Mouse (Mus musculus) olfactory bulb, adult 2 months (tissue): ENCODE results near the gene Mapk8ip3. TPM values are rescaled to one million over a fixed set of nuclear protein-coding genes. Genes with fewer than 3 reads are reported as not detected.

Source experiments
- H3K27ac ChIP-seq: fragments of 200-500 bp; 2 replicates; pipeline ENCODE4 v1.5.1; 2012; ENCODE audit warnings: low read depth, low read length; ENCODE audit not compliant: insufficient read depth
- H3K4me1 ChIP-seq: fragments of 200-500 bp; 2 replicates; pipeline ENCODE4 v1.6.1; 2012; ENCODE audit warnings: low read length; ENCODE audit not compliant: control insufficient read depth, insufficient read depth
- H3K4me3 ChIP-seq: fragments of 200-500 bp; 2 replicates; pipeline ENCODE4 v1.5.1; 2012; ENCODE audit warnings: mild to moderate bottlenecking, low read depth, low read length, moderate library complexity; ENCODE audit not compliant: insufficient read depth
- CTCF ChIP-seq: fragments of 200-500 bp; IDR thresholded peaks from 2 replicates; pipeline ENCODE4 v1.5.1; 2012; ENCODE audit warnings: low read depth, mild to moderate bottlenecking, low read length, moderate library complexity; ENCODE audit not compliant: insufficient read depth
- POLR2A ChIP-seq: fragments of 200-500 bp; IDR thresholded peaks from 2 replicates; pipeline ENCODE4 v1.6.1; 2012; ENCODE audit warnings: mild to moderate bottlenecking, low read depth, low read length, moderate library complexity; ENCODE audit not compliant: insufficient read depth
- WGBS: fragments of 180-500 bp; shearing (Covaris S2); methylation state at CpG from one replicate; pipeline ENCODE4 v1.1.7; 2018; 5-methylcytosine and 5-hydroxymethylcytosine counted together
- polyA plus RNA-seq: library from polyadenylated mRNA; stranded (reverse); fragments of >200 nt; gene quantifications from 2 replicates; pipeline ENCODE4 v1.2.4, GENCODE M21; 2012; ENCODE audit warnings: low replicate concordance; ENCODE audit not compliant: missing spikeins, insufficient read depth, insufficient read length

The Mapk8ip3 gene
- polyA plus RNA-seq, 1 experiment, result 307 TPM

DNA sequence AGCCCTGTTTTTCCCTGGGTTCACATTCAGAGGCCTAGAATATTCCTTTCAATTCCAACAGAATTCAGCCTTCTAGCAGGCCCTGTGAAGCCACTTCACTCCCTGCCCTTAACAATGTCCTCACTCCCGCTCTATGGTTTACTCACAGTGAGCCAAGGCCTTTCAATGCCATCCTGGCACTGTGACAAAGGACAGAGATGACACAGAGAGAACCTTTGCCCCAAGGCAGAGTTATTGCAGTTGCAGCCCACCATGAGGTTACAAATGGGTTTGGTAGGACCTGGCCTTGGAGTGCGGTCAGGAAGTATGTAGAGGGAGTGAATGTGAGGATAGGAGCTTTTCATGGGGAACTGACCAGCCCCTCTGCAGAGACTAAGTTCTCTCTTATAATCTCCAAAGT, 29.2 kb downstream of the Mapk8ip3 start:
- Histone ChIP-seq H3K4me1 (peaks cover 3% of the 10 kb centered on the region; the same call in 1 of the 2 replicates), H3K4me3 (no peak overlapping the region), H3K27ac (no peak overlapping the region)
- 80% methylated on average over 2 of the region's 2 CpGs for WGBS
- TF ChIP-seq POLR2A, result no peak
- TF ChIP-seq CTCF, result no peak

DNA sequence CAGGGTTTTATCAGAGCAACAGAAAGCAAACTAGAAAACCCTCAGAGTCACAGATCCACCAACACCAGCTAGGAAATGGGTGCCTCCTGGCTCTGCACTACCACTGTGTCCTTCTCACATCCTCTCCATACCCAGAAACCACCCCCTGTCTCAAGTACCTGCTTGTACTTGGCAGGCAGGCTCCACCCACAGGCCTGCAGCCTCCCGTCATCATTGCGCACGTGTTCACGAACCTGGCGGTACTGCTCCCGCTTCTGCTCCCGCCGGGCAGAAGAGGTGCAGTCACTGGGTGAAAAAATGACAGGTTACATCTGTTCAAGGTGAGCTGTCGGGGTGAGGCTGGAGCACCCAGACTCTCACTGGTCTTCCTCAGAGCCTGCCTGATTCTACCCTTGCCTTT, 33.0 kb downstream of the Mapk8ip3 start:
- Histone ChIP-seq H3K4me3 (no peak overlapping the region), H3K27ac (no peak overlapping the region), H3K4me1 (peaks cover under 1% of the 10 kb centered on the region; the same call in 1 of the 2 replicates)
- WGBS, result 89% methylated on average over 9 of the region's 9 CpGs
- TF ChIP-seq POLR2A (no peak), CTCF (no peak)

DNA sequence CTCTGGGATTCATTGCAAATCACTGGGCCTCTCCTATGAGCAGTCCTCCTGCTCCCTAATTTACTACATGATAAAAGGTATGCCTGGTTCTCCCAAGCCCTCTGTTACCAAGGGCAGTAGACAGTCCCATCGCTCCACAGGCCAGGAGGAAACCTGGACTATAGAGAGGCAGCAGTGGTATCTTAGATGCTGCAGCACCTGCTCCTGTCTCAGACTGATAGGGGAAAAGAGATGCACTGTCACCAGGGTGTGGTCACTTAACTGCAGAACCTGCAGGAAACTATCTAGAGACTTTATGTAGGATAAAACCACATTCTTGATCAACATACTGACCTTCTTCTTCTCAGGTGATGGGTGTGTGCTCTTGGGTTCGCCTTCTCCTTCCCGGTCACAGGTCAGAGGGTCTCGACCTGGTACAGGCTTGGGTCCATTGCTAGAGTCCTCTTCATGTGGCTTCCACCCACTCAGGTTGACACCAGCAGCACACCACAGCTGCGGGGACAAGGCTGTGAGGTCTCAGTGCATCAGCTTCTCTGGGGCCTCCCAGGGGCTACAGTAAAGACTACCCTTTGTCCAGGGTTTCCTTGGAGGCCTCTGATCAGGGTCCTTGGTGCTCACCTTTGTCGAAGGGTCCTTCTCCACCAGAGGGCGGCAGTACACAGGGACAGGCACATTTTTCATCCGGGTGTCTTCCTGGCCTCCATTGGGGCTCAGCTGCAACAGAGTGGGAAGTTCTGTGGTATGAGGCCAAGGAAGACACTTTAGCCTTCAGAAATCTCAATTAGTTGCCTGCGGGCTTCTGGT, 33.9 kb downstream of the Mapk8ip3 start:
- Histone ChIP-seq H3K4me3 (no peak overlapping the region), H3K27ac (no peak overlapping the region), H3K4me1 (peaks cover 9% of the 10 kb centered on the region)
- TF ChIP-seq POLR2A (no peak), CTCF (no peak)
- 67% methylated on average over 9 of the region's 9 CpGs for WGBS

DNA sequence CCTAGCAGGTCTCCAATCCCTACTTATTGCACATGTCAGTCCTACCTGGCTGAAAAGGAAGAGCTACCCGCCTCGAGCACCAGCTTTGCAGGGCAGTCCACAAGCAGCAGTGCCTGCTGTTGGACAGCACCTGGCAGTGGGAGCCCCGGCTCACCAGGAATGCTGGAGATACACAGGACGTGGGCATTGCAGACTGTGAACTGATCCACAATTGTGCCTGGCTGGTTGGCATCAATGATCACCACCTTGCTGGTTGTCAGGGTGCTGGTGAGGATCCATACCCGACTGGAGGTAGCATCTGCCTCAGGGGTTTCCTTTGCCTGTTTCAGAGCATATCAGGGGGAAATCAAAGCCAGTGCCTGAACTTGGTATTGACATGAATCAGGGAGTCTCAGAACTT, 34.7 kb downstream of the Mapk8ip3 start:
- 94% methylated on average over 5 of the region's 5 CpGs for WGBS
- H3K4me1 ChIP-seq, result peaks cover 15% of the 10 kb centered on the region
- H3K4me3 ChIP-seq, result no peak overlapping the region
- H3K27ac ChIP-seq, result no peak overlapping the region
- TF ChIP-seq POLR2A (no peak), CTCF (no peak)

DNA sequence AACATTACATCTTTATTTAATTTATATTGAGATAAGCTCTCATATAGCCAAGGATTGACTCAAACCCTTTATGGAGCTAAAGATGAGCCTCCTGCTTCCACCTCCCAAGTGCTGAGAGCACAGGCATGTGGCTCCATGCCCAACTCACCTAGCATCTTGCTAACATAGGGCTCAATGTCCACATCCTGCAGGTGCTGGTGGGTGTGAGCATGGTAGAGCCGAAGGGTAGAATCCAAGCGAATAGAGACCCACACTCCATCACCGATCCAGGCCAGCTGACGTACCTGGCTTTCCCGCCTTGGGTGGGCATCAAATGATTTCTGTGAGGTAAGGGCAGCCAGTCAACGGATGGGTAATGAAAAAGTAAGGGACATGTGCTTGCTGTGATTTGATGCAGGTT, 36.8 kb downstream of the Mapk8ip3 start:
- Histone ChIP-seq H3K27ac (no peak overlapping the region), H3K4me3 (no peak overlapping the region), H3K4me1 (peaks cover 27% of the 10 kb centered on the region)
- 97% methylated on average over 6 of the region's 6 CpGs for WGBS
- TF ChIP-seq CTCF (no peak), POLR2A (no peak)

DNA sequence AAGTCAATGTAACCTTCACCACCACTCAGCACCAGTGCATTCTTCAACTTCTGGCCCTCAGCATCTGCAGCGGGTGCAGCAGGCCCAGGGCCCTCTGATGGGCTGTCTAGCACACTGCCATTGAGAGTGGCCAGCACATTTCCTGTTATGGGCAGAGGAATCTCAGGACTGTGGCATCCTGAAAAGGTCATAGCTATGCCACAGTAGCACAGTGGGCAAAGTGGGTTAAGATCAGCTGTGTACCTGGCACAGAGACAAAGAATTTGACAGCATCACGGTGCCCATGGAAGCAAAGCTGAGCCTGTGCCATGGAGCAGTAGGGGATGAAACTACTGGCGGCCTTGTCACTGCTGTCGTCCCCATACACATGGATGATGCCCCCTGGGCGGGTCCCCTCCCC, 37.6 kb downstream of the Mapk8ip3 start:
- 47% methylated on average over 5 of the region's 5 CpGs for WGBS
- no peak overlapping the region for H3K27ac ChIP-seq
- H3K4me1 ChIP-seq, result peaks cover 27% of the 10 kb centered on the region
- no peak overlapping the region for H3K4me3 ChIP-seq
- TF ChIP-seq CTCF (no peak), POLR2A (no peak)

DNA sequence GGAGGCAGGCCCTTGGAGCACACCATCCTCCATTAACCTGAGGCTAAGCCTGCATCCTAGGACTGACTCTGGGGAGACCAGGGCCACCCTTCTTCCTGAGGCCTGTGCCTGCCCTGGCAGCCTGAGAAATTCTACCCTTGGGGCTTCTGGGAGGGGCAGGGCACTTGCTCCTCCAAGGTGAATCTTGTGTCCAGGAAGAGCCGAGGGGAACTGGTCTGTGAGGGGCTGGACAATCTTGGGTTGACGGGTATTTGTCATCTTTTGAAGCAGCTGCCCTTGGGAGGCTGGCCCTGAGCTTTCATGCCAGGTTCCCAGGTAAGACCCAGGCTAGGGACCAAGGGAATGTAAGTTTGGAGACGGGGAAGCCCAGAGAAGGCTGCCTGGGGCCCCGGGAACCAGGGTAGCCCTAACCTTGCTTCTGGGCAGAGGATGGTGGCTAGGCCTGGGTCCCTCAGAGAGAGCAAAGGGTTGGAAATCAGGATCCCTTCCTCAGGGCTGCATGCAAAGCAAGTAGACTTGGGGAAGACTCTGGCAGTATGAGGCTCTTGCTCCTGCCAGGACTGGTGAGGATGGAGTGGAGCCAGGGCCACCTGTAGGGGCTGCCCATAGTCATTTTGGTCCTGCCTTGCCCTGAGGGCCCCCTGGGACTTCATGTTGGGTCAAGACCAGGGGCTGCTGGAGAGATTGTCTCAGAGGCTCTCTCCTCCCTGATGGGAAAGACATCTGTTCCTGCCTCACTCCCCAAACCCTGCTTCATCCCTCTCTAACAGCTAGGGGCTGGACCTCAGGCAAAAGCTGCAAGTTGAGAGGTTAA, 38.5 kb downstream of the Mapk8ip3 start:
- Histone ChIP-seq H3K4me1 (peaks cover 33% of the 10 kb centered on the region), H3K27ac (no peak overlapping the region), H3K4me3 (no peak overlapping the region)
- no peak for TF ChIP-seq CTCF
- TF ChIP-seq POLR2A, result no peak
- 76% methylated on average over 4 of the region's 4 CpGs for WGBS

DNA sequence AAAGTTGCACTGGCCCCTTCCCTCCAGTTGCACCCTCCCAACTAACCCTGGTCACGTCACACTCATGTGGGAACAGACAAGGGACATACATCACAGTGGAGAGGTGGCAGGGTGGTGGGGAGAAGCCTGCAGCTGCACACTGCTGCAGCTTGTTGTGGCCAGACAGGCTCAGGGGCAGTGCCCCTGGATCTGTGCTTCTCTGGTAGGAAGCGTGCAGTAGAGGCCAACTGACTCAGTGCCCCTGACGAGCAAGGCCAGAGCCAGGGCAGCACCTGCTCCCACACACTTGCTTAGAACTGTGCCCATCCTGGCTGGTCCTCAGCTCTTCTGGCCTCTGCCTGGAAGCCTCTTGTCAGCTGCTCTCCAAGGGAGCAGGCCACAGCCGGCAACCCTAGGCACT, 39.2 kb downstream of the Mapk8ip3 start:
- no peak overlapping the region for H3K27ac ChIP-seq
- 53% methylated on average over 4 of the region's 4 CpGs for WGBS
- TF ChIP-seq POLR2A (no peak), CTCF (no peak)
- peaks cover 39% of the 10 kb centered on the region for H3K4me1 ChIP-seq
- H3K4me3 ChIP-seq, result no peak overlapping the region

DNA sequence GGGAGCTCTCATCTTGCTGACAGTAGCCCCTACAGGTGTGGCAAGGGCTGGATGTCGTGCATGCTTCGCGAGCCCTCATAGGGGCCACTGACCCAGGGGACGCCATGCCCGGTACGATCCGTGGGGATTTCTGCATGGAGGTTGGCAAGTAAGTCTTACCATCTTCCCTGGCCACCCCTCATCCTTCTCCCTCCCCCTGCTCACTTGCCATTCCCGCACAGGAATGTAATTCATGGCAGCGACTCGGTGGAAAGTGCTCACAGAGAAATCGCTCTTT, 39.8 kb downstream of the Mapk8ip3 start:
- WGBS, result 9% methylated on average over 11 of the region's 11 CpGs
- TF ChIP-seq POLR2A (no peak), CTCF (no peak)

More for the DNA sequence above, 39.8 kb downstream of the Mapk8ip3 start:
- peak overlapping the region; percentile 66 for H3K4me3 ChIP-seq
- peaks cover 42% of the 10 kb centered on the region for H3K4me1 ChIP-seq
- peak overlapping the region; percentile 59 for H3K27ac ChIP-seq
